Mouse (Mus musculus): ENCODE measurements around the gene Rab21.
A peak's percentile ranks its signal among the peaks of the same experiment; 100 is the strongest.
"Not testable (repeated sequence)": the region's sequence is repeated elsewhere in the genome, so short reads cannot be mapped to it uniquely, and the experiment has no call there.

Gene Rab21

GRCm38 (mm10) chr10:115323295-115323694, 7.9 kb upstream of the Rab21 start:
- DNase-seq: peak; percentile 69 to 70

DNA sequence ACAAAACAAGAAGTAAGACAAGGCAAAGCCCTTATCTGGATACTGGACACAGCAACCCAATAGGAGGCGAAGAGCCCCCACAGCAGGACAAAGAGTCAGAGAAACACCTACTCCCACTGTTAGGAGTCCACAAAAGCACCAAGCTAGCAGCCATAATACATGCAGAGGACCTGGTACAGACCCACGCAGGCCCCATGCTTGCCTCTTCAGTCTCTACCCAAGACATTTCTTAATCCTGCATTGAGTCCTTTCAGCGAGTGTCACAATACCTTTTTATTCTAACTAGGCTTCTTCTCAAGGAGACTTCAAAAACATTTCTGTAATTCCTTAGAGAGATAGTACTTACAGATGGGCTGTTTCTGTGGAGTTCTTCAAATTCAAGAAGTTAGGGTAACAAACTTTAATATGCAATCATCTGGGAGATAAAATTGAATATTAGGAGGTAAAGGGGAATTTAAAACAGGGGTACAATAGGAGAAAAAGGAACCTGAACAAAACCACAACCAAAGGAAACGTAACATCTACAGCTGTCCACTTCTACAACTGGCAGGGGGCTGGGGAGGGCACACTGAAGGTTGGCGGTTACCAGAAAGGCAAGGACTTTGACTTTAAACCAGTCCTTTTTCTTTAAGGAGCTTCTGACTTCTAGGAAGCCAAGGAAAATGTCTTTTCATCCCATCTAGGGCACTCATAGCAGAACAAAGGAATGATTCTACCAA, 6.1 kb upstream of the Rab21 start:
- DNase-seq: no peak

- DNase-seq: not testable (repeated sequence)
Measured at GRCm38 (mm10) chr10:115318388-115318787, 3.0 kb upstream of the Rab21 start.

- no peak for DNase-seq
Measured at GRCm38 (mm10) chr10:115316313-115316712, 919 bp upstream of the Rab21 start.

DNA sequence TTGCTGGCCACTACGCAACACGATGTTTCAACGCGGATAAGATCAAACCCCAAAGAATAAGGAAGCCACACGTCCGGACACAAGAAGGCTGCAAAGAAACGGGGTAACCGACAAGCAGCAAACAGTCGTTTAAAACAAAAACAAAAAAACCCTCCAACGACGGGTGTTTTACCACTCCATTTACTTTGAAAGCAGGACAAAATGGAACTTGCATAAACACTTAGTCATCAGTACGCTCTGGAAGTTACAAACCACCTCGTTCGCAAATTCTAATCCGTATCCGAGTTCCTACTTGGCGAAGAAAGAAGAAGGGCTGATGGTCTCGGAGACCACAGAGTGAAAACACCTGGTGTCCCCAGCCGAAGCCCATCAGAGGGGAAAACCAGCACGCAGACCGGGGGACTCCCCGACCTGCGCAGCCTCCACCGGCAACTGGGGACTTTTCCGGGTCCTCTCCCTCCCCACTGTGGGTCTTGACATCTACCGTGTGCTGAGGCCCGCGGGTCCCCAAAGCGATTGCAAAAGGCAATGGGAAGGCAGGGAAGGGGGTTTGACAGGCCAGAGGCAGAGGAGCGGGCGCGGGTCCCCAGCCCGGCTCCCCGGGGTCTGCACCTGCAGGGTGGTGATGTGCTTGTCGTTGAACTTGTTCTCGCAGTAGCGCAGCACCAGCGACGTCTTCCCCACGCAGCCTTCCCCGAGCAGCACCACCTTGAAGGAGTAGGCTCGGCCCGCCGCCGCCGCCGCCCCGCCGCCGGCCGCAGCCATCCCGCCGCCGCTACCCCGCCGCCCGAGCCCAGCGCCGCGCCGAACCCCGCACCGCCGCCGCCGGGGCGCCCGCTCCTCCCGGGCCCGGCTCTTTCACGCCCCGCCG, 577 bp downstream of the Rab21 start:
- peak; percentile 34 to 49 for DNase-seq

DNA sequence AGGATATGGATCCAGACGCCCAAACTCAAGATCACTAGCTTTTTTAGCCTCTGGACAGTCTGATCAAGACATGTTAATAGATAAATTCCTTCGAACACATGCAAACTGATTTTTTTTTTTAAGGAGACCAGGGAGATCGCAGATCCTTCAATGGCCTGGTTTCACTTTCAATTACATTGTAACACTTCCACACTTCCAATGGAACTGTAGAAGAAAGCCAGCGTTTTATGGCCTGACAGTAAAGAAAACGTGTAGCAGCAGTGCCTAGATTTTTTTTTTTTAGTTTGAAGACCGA, 1.2 kb downstream of the Rab21 start:
- DNase-seq: no peak

- no peak for DNase-seq
Measured at GRCm38 (mm10) chr10:115313641-115314286, 1.6 kb downstream of the Rab21 start.

DNA sequence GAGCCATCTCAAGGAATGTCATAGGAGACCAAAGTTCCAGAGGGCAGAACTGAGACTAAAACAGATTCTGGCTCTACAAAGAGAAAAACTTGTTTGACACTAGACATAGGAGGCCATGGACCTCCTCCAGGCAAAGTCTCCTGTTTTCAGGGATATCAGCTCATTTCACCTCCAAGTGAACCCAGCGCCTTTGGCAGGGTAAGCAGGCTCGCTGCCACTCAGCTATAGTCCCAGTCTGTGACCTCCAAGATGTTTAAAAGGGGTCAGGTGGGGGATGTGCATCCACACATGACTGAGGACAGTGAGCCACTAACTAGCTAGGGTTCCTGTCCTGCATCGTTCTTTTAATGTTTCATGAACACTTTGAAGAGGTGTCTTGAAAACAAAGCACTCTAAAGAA, 2.7 kb downstream of the Rab21 start:
- DNase-seq: no peak

GRCm38 (mm10) chr10:115312194-115312593, 3.2 kb downstream of the Rab21 start:
- DNase-seq: no peak

DNA sequence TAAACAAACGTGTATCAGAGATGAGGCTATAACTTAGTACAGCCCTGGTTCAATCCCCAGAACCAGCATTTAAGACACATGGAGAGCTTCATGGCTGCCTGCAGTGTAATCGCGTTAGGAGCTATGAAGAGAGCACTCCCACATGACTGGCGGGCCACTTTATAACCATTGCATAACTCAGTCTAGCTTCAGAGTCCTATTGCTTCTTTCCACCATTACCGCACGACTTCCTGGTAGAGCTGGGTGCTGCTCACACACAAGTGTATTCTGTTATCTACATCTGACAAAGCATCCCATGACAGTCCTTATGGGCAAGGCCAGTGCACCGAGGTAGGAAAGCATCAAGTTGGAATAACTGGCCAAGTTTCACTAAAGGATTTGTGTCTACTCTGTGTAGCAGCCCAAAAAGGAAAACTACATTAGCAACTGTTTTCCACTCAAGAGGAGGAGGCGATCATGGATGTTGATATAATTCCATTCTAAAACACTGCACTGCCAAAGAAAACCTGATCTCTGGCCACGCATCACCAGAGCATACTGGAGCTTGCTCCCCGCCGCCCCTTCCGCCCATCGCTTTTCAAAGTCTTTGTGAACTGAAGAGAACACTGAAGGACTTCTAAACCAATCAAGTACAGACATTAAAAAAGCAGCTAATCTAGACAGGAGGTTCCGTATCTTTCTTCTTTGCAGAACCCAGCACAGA, 4.0 kb downstream of the Rab21 start:
- DNase-seq: peak; percentile 18 to 44

GRCm38 (mm10) chr10:115309191-115309590, 6.2 kb downstream of the Rab21 start:
- no peak for DNase-seq

DNA sequence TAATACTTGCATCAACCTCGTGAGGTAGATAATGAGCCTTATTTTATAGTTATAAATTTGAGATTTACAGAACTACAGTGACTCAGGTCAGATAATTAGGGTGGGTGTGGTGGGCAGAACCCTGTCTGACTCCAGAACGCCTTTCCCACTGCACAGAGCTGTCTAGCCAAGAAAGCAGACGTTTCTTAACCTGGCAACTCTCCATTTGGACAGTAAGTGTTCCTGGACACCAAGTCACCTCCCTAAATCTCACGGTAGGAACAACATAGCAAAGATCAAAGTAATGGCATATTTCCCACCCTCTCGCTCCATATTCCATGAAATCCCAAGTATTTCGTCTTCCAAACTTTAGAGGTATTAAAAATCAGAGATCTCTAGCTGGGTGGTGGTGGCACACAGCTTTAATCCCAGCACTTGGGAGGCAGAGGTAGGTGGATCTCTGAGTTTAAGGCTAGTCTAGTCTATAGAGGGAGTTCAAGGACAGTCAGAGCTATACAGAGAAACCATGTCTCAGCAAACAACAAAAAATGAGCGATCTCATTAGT, 8.0 kb downstream of the Rab21 start:
- no peak for DNase-seq

GRCm38 (mm10) chr10:115298683-115299082, 16.7 kb downstream of the Rab21 start:
- no peak for DNase-seq

DNA sequence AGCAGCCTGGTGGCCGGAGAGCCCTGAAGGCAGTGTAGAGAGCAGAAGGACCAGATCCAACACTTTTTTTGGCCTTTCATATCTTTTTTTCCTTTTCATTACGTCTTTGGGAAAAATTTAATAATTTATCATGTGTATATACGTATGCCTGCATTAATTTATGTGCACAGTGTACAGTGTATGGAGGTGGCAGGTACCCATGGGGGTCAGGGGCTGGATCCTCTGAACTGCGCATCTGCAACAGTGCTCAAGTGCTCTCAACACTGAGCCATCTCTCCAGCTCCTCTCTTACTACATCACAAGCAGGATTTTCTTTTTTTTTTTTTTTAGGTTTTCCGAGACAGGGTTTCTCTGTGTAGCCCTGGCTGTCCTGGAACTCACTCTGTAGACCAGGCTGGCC, 17.8 kb downstream of the Rab21 start:
- no peak for DNase-seq

GRCm38 (mm10) chr10:115296401-115296935, 18.9 kb downstream of the Rab21 start:
- no peak for DNase-seq

DNA sequence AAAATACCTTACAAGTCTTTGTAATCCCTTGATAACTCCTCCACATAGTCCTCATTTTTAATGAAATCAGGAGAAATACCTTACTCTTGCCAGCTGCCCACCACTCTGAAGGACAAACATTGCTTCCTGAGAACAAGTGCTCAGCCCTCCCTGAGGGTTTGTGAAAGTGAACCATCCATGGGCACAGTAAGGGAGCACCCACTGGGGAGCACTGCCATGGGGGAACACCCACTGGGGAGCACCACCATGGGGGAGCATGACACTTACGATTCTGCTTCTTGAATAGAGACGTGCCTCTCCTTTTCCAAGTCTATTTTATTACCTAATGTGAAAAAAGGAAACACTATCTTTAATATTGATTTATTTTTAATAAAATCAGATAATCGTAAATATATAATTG, 20.2 kb downstream of the Rab21 start:
- DNase-seq: no peak

- no peak for DNase-seq
Measured at GRCm38 (mm10) chr10:115294715-115295114, 20.7 kb downstream of the Rab21 start.

GRCm38 (mm10) chr10:115293946-115294345, 21.4 kb downstream of the Rab21 start:
- DNase-seq: no peak

DNA sequence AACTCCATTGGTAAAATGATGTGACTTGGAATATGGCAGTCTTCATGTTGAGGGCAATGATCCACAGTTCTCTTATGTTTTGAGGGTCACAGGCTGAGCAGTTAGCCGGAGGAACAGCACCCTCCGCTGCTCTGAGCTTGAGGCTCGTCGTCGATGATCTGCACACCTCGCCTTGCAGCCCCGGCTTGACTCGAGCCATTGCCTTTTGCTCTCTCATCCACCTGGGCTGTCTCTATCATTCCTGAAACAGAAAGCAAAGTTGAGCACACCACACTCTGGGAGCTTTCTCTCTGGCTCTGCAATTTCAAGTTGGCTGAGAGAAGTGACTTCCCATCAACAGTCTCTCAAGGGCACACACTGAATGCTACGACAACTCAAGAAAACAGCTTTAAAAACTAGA, 24.7 kb downstream of the Rab21 start:
- DNase-seq: no peak

- no peak for DNase-seq
Measured at GRCm38 (mm10) chr10:115288856-115289255, 26.5 kb downstream of the Rab21 start.

DNA sequence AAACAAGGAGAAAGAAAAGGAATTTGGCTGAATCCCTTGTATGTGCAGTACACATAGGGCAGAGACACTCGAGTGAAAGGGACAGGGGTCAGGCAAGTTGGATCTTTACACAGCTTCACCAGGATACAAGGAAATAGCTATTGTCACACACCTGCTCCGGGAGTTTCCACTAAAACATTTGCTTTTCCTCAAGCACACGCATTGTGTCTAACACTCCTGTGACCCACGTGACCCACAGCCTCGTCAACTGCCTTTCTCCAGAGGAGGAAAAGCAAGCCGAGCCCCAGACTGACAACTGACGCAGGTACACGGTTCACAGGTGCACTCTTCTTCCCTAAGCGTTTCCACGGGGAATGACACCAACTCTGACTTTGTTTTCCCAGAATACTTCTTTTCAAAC, 31.2 kb downstream of the Rab21 start:
- DNase-seq: no peak

- DNase-seq: no peak
Measured at GRCm38 (mm10) chr10:115281381-115281780, 34.0 kb downstream of the Rab21 start.

DNA sequence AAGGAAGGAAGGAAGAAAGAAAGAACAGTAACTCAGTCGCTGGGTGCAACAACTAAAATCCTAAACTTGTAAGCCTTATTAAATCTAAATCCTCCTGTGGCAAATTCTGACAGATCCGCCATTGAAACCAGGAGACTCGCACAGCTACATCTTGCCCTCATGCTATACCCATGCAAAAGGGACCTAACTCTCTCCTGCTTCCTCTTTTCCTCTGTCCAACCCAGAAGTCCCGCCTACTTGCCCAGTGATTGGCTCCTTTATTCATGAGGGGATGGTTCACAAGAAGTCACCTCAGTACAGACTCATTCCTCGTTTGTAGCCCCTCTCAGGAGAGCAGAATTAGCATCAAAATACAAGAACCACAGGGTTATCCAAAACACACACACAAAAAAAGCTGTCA, 43.7 kb downstream of the Rab21 start:
- DNase-seq: no peak
